Mouse (Mus musculus) hindbrain, embryonic 13.5 days (tissue): Measurements from ENCODE around the gene Ttc3. TPM values are rescaled to one million over a fixed set of nuclear protein-coding genes. Genes with fewer than 3 reads are reported as not detected.

Source experiments
- ATAC-seq: fragments of 200-750 bp; cut with Nextera tagmentation; 2 replicates; pipeline ENCODE4 v1.8.0; 2017; ENCODE audit warnings: moderate TSS enrichment; ENCODE audit not compliant: low FRiP score
- H3K27ac ChIP-seq: fragments of 300-500 bp; sonication (generic); 2 replicates; pipeline ENCODE4 v1.5.1; 2015; ENCODE audit warnings: inconsistent platforms, mild to moderate bottlenecking, moderate library complexity
- H3K27me3 ChIP-seq: fragments of 300-500 bp; sonication (generic); 2 replicates; pipeline ENCODE4 v1.6.1; 2015; ENCODE audit warnings: mild to moderate bottlenecking, inconsistent platforms
- H3K36me3 ChIP-seq: fragments of 300-500 bp; sonication (generic); 2 replicates; pipeline ENCODE4 v1.6.1; 2015; ENCODE audit warnings: mild to moderate bottlenecking, inconsistent platforms
- H3K4me1 ChIP-seq: fragments of 300-500 bp; sonication (generic); replicated peaks from 2 replicates; pipeline ENCODE4 v1.6.1; 2015; ENCODE audit warnings: inconsistent platforms
- H3K4me2 ChIP-seq: fragments of 300-500 bp; sonication (generic); 2 replicates; pipeline ENCODE4 v1.6.1; 2015; ENCODE audit warnings: inconsistent platforms, mild to moderate bottlenecking, moderate library complexity
- H3K4me3 ChIP-seq: fragments of 300-500 bp; sonication (generic); 2 replicates; pipeline ENCODE4 v1.5.1; 2015; ENCODE audit warnings: mild to moderate bottlenecking, inconsistent platforms
- H3K9ac ChIP-seq: fragments of 300-500 bp; sonication (generic); 2 replicates; pipeline ENCODE4 v1.6.1; 2015; ENCODE audit warnings: mild to moderate bottlenecking, inconsistent platforms
- H3K9me3 ChIP-seq: fragments of 300-500 bp; sonication (generic); 2 replicates; pipeline ENCODE4 v1.6.1; 2016; ENCODE audit warnings: inconsistent platforms
- WGBS: fragments of 180-500 bp; shearing (Covaris S2); methylation state at CpG from one replicate; pipeline ENCODE4 v1.1.7; 2015; 5-methylcytosine and 5-hydroxymethylcytosine counted together
- polyA plus RNA-seq: library from polyadenylated mRNA; unstranded; fragments of >200 nt; fragmentation: Nextera tagmentation; extraction: Ambion mirVana; gene quantifications from 2 replicates; pipeline ENCODE4 v1.2.1, GENCODE M21; 2015

Gene Ttc3
- polyA plus RNA-seq, 1 experiment from 2014 or later = 849 TPM

GRCm38 (mm10) chr16:94365435-94365834 lies 5.0 kb upstream of the Ttc3 start:
- no peaks in the 10 kb centered on the region for H3K27me3 ChIP-seq
- H3K4me3 ChIP-seq = no peak overlapping the region
- no peak overlapping the region for H3K27ac ChIP-seq

DNA sequence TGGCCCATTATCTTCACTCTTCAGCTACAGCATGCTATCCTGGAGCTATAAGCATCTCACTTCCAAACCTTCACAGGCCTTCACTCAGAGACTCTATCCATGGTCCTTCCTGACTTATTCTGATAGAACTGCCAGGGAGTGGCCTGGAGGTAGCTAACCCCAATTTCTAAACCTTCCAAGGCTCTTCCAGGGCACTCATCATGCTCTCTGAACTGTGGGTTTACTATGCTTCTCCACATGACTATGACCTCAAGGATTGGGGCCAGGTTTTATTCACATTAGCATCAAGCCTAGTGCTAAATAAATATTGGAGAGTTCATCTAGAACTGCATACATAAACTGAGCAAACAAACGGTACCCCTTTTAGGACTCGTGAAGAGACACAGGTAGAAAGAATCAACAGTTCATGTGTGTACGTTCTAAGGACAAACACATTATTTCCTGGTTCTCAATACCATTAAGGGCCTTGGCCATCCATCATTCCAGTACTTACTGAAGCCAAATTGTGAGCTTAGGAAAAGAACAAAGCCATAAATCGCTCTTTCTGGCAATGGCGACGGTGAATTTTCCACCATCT lies 734 bp upstream of the Ttc3 start:
- H3K4me1 ChIP-seq = peaks cover 36% of the 10 kb centered on the region
- H3K36me3 ChIP-seq = peaks cover 8% of the 10 kb centered on the region
- 0 out of 2 replicates have a peak, but pooled peaks have one; percentile 1 for ATAC-seq
- H3K9me3 ChIP-seq = no peaks in the 10 kb centered on the region
- H3K4me3 ChIP-seq = peak overlapping the region; percentile 89
- H3K4me2 ChIP-seq = peak overlapping the region; percentile 74
- 6% methylated on average over 6 of the region's 6 CpGs for WGBS
- no peaks in the 10 kb centered on the region for H3K27me3 ChIP-seq
- H3K9ac ChIP-seq = peak overlapping the region; percentile 99
- peak overlapping the region; percentile 100 for H3K27ac ChIP-seq

More at GRCm38 (mm10) chr16:94365435-94365834, 5.0 kb upstream of the Ttc3 start:
- H3K9ac ChIP-seq = no peak overlapping the region
- ATAC-seq = no peak
- no peak overlapping the region for H3K4me2 ChIP-seq
- 94% methylated on average over 3 of the region's 3 CpGs for WGBS
- H3K4me1 ChIP-seq = peaks cover 27% of the 10 kb centered on the region
- no peaks in the 10 kb centered on the region for H3K9me3 ChIP-seq
- peaks cover 15% of the 10 kb centered on the region for H3K36me3 ChIP-seq

DNA sequence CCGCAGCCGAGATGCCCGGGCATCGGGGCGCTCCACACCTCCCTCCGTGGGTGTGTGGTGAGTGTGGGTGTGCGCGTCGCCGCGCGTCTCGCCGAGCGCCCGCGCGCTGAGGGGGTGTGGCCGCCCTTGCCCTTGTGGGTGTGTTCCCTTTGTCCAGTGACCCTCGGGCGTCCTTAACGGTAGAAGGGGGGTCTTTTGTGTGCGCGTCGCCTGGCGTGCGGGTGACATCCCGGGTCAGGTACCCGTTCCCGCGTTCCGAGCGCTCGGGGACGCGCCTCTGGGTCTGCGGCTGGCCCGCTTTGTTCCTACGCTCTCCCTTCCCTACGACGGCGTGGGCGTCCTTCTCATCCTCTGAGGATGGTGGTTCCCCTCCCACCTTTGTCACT lies 490 bp downstream of the Ttc3 start:
- Histone ChIP-seq H3K27ac (peak overlapping the region; percentile 100), H3K4me1 (peaks cover 44% of the 10 kb centered on the region), H3K4me2 (peak overlapping the region; percentile 69), H3K27me3 (no peaks in the 10 kb centered on the region), H3K4me3 (peak overlapping the region; percentile 89), H3K9me3 (no peaks in the 10 kb centered on the region), H3K9ac (peak overlapping the region; percentile 99), H3K36me3 (peaks cover 4% of the 10 kb centered on the region; the same call in 1 of the 2 replicates)
- ATAC-seq = peak; percentile 78
- under 1% methylated on average over 42 of the region's 43 CpGs for WGBS

DNA sequence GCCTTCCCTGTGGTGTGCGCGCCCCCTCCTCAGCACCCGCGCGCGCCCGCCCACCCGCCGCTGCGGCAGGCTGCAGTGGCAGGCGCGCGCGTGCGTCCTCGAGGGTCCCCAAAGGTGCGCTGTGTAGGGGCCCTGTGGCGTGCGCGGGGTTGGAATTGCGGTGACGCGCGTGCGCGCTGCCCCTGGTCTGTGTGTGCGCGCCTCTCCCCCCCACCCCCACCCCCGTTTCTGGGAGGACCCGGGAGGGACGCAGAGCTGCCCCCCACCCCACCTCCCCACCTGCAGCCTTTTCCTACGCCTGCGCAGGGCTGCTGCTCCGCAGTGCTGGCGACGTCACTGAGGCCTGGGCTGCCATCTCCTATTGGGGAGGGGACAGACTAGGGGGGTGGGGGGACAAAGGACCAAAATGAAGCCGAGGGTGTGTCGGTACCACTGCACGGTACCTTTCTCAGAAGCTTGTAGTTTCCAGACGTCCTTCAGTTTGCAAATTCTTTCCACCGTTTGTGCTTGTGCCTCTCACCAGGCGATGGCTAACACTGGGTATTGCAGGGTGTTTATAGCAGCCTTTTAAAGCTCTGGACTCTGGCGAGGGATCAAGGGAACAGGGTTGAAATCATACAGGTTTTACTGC lies 998 bp downstream of the Ttc3 start, which contains the start of gene Pigp:
TSS of gene Pigp (minus strand) at position 542 of the 631 bp plus-strand sequence.
- H3K36me3 ChIP-seq = peaks cover 4% of the 10 kb centered on the region; the same call in 1 of the 2 replicates
- WGBS = 2% methylated on average over 36 of the region's 43 CpGs

GRCm38 (mm10) chr16:94379386-94379785 lies 9.0 kb downstream of the Ttc3 start:
- Histone ChIP-seq H3K9me3 (no peaks in the 10 kb centered on the region), H3K4me3 (no peak overlapping the region), H3K4me1 (peaks cover 25% of the 10 kb centered on the region), H3K9ac (no peak overlapping the region), H3K36me3 (no peaks in the 10 kb centered on the region), H3K27ac (no peak overlapping the region), H3K27me3 (no peaks in the 10 kb centered on the region), H3K4me2 (no peak overlapping the region)
- ATAC-seq = no peak
- WGBS = 94% methylated on average over 1 of the region's 1 CpGs

More for the DNA sequence above, 998 bp downstream of the Ttc3 start, which contains the start of gene Pigp:
- peak; percentile 91 for ATAC-seq
- Histone ChIP-seq H3K4me2 (peak within 1 kb of the TSS; percentile 69), H3K27ac (peak within 1 kb of the TSS; percentile 100), H3K9me3 (no peaks in the 10 kb centered on the region), H3K4me1 (peaks cover 46% of the 10 kb centered on the region), H3K27me3 (no peaks in the 10 kb centered on the region), H3K4me3 (peak within 1 kb of the TSS; percentile 89), H3K9ac (peak within 1 kb of the TSS; percentile 99)

- Histone ChIP-seq H3K4me1 (peaks cover 16% of the 10 kb centered on the region), H3K9ac (no peak overlapping the region), H3K9me3 (no peaks in the 10 kb centered on the region), H3K36me3 (peaks cover 4% of the 10 kb centered on the region; the same call in 1 of the 2 replicates), H3K27me3 (no peaks in the 10 kb centered on the region), H3K4me2 (no peak overlapping the region), H3K27ac (no peak overlapping the region), H3K4me3 (no peak overlapping the region)
- ATAC-seq = no peak
- WGBS = over 99% methylated on average over 3 of the region's 3 CpGs
Measured at GRCm38 (mm10) chr16:94383277-94383676, 12.9 kb downstream of the Ttc3 start.

- ATAC-seq = no peak
- WGBS = 97% methylated on average over 7 of the region's 7 CpGs
- Histone ChIP-seq H3K4me3 (no peak overlapping the region), H3K9ac (no peak overlapping the region), H3K4me1 (peaks cover 3% of the 10 kb centered on the region; the same call in 1 of the 2 replicates), H3K27ac (no peak overlapping the region), H3K4me2 (no peak overlapping the region), H3K9me3 (no peaks in the 10 kb centered on the region), H3K36me3 (peaks cover 4% of the 10 kb centered on the region; the same call in 1 of the 2 replicates), H3K27me3 (no peaks in the 10 kb centered on the region)
Measured at GRCm38 (mm10) chr16:94387690-94388089, 17.3 kb downstream of the Ttc3 start.

- H3K4me3 ChIP-seq = no peak overlapping the region
- no peak for ATAC-seq
- H3K36me3 ChIP-seq = peaks cover 23% of the 10 kb centered on the region
- no peak overlapping the region for H3K9ac ChIP-seq
- H3K4me1 ChIP-seq = no peaks in the 10 kb centered on the region
- WGBS = 92% methylated on average over 4 of the region's 4 CpGs
- H3K27me3 ChIP-seq = no peaks in the 10 kb centered on the region
- no peak overlapping the region for H3K4me2 ChIP-seq
- no peaks in the 10 kb centered on the region for H3K9me3 ChIP-seq
- no peak overlapping the region for H3K27ac ChIP-seq
Measured at GRCm38 (mm10) chr16:94392299-94392698, 21.9 kb downstream of the Ttc3 start.

DNA sequence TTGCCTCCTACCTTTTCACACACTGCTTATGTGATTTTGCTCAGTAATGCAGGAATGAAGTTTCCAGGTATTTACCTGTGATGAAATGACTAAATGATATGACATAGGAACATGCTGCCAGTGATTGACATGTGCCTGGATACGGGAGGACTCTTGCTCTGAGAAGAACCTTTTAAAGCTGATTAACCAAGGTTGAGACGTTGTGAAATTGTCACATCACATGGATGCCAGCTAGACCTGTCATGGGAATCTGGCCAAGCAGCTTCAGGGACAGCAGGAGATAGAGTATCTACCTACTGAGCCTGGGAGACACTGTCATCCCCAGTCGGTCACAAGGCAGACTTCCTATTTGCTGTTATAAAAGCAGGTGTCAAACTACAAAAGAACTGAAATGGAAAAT lies 24.6 kb downstream of the Ttc3 start:
- Histone ChIP-seq H3K9me3 (no peaks in the 10 kb centered on the region), H3K9ac (no peak overlapping the region), H3K4me1 (no peaks in the 10 kb centered on the region), H3K27ac (no peak overlapping the region), H3K4me2 (no peak overlapping the region), H3K4me3 (no peak overlapping the region), H3K36me3 (peaks cover 23% of the 10 kb centered on the region), H3K27me3 (no peaks in the 10 kb centered on the region)
- ATAC-seq = no peak
- WGBS = 78% methylated on average over 3 of the region's 3 CpGs

DNA sequence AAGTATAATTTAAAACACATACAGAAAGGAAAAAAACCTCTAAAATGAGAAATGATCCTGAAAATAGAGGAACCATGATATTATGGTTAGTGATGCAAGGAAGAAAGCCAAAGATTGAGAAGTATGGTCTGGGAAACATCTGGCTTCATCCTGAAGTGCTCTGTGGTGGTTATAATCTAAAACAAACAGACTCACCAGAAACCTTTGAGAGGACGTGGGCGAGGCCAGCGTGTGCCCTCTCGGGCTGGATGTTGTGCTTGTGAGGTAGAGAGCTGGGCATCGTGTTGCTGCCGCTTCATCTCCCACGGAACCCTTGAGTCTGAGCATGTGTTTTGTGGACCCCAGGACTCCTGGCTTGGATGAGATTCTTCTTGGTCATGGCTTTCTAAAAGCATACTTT lies 26.2 kb downstream of the Ttc3 start:
- H3K9me3 ChIP-seq = no peaks in the 10 kb centered on the region
- H3K4me1 ChIP-seq = no peaks in the 10 kb centered on the region; the same call in 1 of the 2 replicates
- ATAC-seq = no peak
- H3K9ac ChIP-seq = no peak overlapping the region
- WGBS = 86% methylated on average over 7 of the region's 7 CpGs
- H3K4me3 ChIP-seq = no peak overlapping the region
- H3K27me3 ChIP-seq = no peaks in the 10 kb centered on the region
- H3K4me2 ChIP-seq = no peak overlapping the region
- no peak overlapping the region for H3K27ac ChIP-seq
- H3K36me3 ChIP-seq = peaks cover 23% of the 10 kb centered on the region

GRCm38 (mm10) chr16:94399141-94399540 lies 28.7 kb downstream of the Ttc3 start:
- Histone ChIP-seq H3K9ac (no peak overlapping the region), H3K36me3 (peaks cover 23% of the 10 kb centered on the region), H3K27ac (no peak overlapping the region), H3K4me2 (no peak overlapping the region), H3K9me3 (no peaks in the 10 kb centered on the region), H3K4me1 (peaks cover 3% of the 10 kb centered on the region; the same call in 1 of the 2 replicates), H3K4me3 (no peak overlapping the region), H3K27me3 (no peaks in the 10 kb centered on the region)
- no peak for ATAC-seq
- 95% methylated on average over 2 of the region's 2 CpGs for WGBS

- Histone ChIP-seq H3K9ac (no peak overlapping the region), H3K9me3 (no peaks in the 10 kb centered on the region), H3K4me3 (no peak overlapping the region), H3K27ac (no peak overlapping the region), H3K4me1 (peaks cover 3% of the 10 kb centered on the region; the same call in 1 of the 2 replicates), H3K36me3 (peaks cover 13% of the 10 kb centered on the region), H3K4me2 (no peak overlapping the region), H3K27me3 (no peaks in the 10 kb centered on the region)
- no peak for ATAC-seq
- 74% methylated on average over 2 of the region's 2 CpGs for WGBS
Measured at GRCm38 (mm10) chr16:94401636-94402035, 31.2 kb downstream of the Ttc3 start.
